Mouse (Mus musculus) adrenal gland, adult (tissue): ENCODE data around the gene Daam2.
"Not testable (repeated sequence)": the region's sequence is repeated elsewhere in the genome, so short reads cannot be mapped to it uniquely, and the experiment has no call there.

Source experiments
- DNase-seq, 2 experiments: peaks; one replicate each; pipeline ENCODE4 v3.0.0; 2022 to 2023; ENCODE audit warnings: low spot score in 1 of 2; ENCODE audit not compliant: inconsistent age in 2 of 2

Daam2 gene

DNA sequence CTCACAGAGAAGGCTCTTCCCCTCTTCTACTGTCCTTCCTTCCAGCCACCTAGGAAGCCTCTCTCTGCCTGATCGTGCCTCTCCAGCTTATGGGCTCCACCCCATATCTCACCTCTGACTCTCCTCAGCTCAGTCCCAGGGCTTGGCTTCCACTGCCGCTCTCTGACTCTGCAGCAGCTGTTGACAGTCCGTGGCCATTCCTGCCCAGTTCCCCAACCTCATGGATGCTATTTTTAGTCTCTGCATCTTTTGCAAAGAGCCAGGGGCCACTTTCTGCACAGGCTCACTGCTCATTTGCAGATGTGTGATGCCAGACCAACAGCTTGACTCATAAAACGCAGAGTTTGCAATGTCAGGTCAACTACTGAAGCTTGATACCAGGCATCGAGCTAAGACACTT is 75.0 kb downstream of the Daam2 start:
- no peak for DNase-seq

DNA sequence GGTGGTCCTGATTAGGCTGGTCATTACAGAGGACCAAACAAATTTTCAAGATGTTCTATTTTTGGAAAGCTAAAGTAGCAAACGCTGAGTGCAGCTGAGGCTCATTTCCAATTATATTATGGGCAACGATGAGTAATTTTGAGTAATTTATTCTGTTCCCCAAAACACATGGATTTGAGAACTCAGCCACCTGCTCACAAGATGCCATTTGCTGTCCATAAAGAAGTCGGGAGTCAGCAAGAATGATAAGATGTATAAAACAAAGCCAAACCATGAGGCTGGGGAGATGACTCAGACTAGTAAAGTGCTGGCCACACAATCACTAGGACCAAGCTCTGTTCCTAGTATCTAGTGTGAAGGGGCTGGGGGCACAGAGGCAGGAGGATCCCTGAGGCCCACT is 79.7 kb downstream of the Daam2 start:
- no peak for DNase-seq

DNA sequence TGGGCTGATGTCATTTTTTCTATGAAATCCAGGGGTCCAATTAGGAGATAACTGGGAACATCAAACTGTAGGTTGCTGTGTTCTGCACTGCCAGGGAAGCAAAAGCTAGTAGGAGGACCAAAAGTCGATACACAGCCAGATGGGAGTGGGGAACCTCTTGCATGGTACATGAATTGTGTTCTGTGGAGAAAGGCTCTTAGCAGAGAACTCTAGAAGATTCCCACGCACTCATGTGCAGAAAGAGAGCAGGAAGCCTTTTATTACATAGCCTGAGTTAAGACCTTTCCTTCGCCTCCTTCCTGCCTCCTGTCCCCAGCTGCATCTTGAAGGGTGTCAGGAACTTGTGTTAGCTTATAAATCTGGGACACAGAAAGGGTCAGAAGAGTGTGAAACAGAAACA is 82.3 kb downstream of the Daam2 start:
- DNase-seq, result no peak

DNA sequence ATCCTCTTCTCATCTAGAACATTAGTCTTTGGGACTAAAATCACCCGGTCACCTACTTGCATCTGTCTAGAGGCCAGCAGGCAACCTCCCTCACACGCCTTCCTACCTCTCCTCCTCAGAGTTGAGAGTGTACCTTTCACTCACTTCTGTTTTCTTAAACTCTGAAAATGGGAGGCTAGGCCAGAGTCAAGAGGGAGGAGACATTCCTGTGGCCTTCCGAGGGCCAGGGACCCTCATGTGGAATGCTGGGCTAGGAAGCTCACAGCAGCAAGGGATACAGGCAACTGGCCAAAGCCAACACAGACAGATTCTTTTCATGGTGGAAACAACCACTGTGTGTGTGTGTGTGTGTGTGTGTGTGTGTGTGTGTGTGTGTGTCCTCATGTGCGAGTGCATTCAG is 86.8 kb downstream of the Daam2 start:
- DNase-seq, result no peak

DNA sequence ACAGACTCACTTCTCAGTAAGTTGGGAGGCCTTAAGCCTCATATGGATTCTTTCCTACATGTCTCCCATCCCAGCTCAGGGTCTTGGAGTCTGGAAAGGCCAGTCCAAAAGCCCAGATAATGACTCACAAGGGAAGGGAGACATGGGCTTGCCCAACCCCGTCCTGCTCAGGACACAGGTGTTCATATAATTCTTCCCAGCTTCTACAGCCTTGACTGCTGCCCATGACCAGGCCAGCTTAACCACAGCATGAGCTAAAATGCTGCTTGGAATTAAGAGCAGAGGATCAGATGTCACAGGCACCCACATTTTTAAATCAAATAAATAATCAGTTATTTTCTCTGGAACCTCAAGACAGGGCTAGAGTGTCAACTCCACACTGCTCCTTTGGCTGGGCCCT is 89.0 kb downstream of the Daam2 start:
- no peak for DNase-seq

DNA sequence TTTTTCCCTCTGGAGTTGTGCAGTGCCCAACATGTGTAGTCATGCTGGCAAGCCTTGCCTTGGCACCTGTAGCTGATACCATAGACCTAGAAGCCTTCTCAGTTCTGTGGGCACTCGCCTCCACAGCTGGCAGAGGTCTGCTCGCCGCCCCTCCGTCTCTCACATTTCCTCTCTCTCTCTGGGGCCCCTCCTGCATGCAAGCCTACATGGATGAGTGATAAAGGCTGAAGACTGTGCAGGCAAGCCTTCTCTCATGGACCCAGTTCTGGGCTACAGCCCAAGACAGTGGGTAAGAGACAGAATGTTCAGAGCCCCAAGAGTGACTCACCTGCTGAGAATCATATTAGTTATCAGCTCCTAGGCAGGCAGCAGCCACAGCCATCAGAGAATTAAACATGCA is 90.1 kb downstream of the Daam2 start:
- DNase-seq, result peak in 1 of 2 experiments; percentile 59

DNA sequence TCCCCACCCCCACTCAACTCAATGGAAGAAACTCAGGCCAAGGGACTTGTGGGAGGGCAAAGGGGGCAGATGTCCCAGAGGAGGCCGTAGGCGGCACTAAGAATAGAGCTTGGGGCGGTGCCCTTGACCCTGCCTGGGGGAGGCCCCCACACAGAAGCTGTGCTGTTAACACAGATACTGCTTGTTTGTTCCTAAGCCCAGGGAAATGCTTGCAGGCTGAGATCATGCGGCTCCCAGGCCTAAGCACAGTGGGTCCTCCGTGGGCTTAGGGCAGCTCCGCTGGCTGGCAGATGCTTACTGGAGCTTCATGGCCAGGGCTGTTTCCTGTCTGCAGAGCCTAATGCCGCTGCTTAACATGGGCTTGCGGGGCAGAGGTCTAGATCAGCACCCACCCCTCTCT is 91.5 kb downstream of the Daam2 start:
- DNase-seq, result peak in 1 of 2 experiments; percentile 26

DNA sequence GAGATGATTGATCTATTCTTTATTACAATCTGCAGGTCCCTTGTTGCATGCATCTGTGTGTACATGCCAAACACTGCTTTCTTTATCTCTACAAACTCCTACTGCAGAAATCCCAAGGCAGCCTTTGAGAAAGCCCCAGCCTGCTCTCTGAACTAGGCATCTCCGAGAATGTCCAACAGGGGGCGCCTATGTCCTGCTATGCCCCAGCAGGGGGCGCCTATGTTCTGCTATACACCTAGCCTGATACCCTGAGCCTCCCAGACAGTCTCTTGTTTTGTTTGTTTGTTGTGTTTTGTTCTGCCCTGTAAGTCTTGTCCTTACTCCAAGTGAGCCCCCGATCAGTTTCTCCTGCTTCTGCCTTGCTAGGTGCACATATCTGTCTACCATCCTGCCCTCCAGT is 95.9 kb downstream of the Daam2 start:
- DNase-seq, result peak; percentile 71 to 93

DNA sequence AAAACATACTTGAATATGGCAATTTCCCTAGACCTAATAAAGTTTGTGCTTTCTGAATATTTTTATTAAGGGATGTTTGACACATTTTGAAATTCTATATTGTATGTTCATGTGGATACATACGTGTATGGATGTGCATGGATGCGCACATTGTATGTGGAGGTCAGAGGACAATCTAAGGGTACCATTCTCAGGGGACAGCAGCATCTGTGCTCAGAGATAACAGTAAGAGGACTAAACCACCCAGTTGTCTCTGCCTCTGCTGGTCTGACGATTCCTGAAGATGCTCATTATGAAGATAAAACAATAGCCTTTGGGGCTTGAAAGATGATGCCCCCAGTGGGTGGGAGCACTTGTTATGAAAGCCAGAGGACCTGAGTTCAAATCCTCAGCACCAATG is 99.3 kb downstream of the Daam2 start:
- no peak for DNase-seq

DNA sequence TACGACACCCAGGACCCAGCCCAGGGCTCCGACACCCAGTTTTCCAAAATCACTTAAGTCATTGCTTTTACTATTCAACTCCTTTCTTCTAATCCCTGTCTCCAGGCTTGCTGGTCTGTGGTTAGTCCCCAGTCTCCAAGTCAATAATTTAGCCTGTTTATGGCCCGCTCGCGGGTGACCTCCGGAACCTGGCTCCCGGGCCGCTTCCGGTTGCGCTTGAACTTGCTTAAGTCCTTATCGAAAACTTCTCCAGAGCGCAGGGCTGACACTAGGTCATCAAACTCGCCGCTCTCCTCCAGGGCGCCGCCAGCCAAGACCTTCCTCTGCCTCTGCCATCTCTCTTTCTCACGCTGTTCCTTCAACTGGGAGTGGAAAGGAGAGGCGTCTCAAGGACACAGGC is 105.8 kb downstream of the Daam2 start:
- no peak for DNase-seq

DNA sequence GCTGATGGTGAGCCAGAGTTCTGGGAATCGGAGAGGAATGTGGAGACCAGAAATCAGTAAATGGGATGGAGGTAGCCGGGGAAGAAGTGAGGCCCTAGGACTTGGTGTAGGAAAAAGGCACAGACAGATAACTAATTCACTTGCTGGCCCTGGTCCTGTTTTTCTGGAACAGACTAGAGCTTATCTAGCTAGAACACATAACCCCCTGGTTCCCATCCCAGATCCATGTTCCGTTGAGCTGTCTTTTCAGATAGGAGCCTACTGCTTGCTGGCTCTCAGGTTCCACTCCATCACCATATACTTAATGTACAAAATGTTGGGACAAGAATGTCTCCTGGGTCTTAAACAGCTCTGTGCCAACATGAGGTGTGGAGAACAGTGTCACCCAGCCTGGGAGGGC is 106.3 kb downstream of the Daam2 start:
- no peak for DNase-seq

DNA sequence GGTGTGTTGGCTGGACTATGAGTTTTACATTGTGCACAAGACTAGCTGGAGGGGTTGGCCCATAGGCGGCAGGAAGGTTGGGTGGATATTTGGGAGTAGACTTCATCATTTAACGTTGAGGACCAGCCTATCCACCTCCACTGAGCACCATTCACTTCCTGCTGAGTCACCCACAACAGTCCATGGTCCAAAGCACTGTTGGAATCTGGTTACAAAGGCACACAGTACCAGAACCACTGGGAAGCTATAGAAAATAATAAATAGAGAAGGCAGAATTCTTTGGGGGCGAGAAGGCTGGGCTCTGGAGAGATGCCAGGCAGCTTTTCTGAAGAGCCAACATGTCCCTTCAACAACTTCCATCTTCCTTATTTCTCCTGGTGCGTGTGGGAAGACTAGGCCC is 107.8 kb downstream of the Daam2 start:
- DNase-seq, result no peak

DNA sequence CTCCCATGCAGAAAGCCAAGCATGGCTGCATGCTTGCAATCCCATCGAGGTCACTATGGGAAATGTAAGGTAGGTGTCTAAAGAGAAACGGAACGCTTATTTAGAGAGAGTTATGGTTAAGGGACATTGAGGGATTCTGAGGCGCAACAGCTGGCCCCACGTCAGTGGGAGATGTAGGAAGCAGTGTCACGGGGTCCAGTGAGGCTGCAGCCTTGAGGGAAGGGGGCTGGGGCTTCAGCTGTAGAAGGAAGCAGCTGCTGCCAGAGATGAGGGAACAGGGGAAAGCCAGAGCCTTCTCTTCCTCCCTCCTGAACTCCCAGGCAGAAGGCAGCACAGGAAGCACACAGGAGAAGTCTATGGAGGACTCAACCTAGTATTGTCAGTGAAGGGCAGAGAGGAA is 113.2 kb downstream of the Daam2 start:
- DNase-seq, result no peak

DNA sequence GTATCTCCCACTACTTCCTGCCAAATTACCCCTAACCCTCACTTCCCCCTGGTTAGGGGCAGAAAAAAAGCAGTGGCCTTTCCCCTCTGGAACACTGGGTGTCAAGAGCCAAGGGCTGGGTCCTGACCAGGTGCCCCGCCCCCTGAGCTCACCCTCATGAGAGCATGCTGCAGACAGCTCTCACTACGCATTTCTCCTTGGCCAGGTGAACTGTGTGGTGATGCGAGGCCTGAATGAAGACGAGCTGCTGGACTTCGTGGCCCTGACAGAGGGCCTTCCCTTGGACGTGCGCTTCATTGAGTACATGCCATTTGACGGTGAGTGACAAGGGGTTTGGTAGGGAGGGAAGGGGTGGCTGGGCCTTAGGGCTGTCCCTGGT is 114.9 kb downstream of the Daam2 start:
- no peak for DNase-seq

DNA sequence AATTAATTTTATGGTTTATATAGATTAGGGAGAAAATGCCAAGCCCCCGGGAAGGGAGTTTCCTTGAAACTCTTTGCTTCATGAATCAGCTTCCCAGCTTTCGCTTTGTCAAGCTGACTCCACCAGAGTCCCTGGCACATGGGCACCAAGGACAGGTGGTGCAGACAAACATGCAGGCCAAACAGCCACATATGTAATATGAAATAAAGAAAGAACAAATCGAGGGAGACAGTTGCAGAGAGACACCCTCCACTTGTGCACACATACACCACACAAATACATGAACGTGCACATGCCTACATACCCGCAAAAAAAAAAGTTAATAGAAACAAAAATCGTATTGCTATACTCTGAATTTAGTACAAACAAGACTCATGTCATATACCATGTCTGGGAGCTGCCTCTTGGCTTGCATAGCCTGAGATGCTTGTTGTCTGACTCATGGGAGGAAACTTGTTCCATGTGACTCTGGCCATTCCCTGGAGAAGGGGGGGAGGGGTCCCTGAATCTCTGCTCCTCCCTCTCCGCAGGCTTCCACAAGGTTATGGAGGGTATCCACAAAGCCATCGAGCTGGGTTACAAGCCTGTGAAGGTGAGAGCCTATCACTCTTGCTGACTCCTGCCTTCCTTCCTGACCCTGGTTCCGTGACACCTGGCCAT is 115.4 kb downstream of the Daam2 start:
- no peak for DNase-seq

DNA sequence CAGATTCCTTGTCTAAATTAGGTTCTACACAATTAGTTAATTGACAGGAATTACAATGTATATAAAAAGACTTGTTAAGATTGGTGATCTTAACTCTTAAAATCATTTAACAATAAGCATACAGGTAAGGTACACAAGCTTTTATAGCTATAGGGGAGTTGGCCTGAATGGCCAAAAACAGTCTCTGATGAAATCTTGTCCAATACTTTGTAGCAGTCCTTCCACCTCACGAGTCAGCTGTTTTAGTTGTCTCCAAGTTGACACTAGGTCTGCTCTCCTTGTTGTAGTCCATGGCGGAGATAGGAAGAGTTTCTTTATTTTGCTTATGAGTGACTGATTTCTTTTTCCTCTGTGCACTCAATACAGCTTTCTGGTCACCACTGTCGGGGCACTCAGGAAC is 121.3 kb downstream of the Daam2 start:
- DNase-seq, result not testable (repeated sequence)

DNA sequence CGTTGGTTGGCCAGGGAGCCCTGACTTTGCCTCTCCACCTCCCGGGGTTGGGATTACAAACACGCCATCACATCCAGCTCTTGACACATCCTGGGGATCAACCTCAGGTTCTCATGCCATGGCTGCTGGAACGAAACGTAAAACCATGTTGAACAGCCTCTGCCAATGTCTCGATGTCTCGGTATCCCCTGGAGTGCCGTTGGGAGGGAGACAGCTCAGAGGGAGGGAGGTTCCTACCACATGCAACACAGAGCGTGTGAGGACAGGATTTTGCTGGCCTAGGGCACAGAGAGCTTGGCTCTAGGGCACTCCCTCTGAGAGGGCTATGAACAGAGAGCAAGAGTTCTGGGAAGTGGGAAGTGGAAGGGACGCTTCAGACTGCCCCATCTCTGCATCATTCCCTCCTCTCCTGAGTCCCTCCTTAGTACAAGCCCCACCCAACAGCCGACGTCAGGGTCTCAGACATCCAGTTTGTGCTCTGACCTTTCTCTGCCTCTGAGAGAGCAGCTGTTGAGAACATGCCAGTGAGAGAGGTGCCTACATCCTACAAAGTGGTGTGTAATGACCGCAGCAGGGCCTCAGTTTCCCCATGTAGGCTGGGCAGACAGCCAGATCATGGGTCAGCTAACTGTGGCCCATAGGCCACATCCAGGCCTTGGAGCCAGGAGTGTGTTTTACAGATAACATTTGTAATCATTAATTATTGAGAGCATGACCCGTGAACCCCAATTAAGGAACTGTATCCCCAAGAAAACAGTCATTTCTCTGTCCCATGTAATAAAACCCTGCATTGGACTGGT is 123.6 kb downstream of the Daam2 start:
- DNase-seq, result no peak

DNA sequence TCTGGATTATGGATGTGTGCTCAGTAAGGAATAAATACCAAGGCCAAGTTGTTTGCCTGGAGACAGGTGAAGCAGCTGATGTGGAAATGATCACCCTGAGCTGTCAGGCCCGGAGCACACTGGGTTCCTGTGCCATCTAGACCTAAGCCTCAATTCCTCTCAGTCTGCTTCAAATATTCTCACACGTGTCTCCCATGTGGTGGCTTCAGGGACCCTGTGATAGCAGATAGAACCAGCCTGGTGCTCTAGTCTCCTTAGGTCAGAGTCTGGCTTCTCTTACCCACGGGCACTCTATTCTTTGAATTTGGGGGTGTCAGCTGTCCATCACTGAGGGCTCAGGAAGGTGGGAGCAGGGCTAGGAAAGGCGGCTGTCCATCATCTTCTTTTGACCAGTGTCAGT is 124.4 kb downstream of the Daam2 start:
- no peak for DNase-seq

DNA sequence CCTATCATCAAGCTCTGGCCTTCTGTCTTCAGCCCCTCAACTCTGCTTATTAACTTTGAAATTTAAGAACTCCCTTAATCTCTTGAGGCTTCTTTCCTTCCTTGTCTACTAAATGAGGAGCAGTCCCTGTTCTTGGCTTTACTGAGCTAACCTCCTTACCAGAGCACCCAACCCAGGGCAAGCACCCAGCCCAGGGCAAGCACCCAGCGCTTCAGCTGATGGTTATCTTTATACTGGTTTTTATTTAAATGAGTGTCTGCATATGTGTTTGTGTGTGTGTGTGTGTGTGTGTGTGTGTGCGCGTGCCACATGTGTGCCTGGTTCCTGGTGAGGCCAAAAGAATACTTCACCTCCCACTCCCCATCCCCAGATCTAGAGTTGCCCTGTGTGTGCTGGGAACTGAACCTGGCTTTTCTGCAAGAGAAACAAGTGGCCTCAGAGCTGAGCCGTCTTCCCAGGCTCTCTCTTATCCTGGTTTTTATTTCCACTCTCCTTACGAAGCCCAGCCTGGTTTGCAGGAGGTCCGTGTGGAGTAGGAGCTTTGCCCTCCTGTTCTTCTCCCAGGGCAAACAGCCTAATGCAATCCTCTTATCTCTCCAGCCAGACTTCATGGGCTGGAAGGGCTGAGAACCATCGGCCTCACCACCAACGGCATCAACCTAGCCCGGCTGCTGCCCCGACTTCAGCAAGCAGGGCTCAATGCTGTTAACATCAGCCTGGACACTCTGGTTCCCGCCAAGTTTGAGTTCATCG is 125.1 kb downstream of the Daam2 start:
- DNase-seq, result peak in 1 of 2 experiments; percentile 1

DNA sequence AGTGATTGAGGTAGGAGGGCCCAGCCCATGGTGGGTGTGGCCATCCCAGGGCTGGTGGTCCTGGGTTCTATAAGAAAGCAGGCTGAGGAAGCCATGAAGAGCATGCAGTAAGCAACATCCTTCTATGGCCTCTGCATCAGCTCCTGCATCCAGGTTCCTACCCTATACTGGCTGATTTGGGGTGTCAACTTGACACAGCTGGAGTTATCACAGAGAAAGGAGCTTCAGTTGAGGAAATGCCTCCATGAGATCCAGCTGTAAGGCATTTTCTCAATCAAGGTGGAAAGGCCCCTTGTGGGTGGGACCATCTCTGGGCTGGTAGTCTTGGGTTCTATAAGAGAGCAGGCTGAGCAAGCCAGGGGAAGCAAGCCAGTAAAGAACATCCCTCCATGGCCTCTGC is 126.8 kb downstream of the Daam2 start:
- DNase-seq, result peak in 1 of 2 experiments; percentile 1

DNA sequence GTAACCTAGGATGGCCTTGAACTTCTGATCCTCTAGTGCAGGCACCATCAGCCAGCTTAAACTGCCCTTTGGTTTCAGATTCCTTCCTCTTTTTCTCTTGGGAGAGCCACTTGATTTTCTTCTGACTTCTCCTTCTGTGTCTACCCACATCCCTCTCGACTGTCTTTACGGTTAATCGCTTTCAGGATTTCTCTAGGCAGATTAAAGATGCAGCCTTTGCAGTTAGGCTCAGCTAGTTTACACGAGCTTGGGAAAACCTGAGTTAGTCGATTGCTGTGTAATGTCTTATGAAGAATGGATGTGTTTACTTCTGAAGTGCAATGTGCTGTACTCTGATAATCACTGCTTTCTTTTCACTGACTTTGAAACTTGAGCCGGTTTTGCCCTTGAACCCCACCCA is 127.5 kb downstream of the Daam2 start:
- DNase-seq, result peak in 1 of 2 experiments; percentile 2

DNA sequence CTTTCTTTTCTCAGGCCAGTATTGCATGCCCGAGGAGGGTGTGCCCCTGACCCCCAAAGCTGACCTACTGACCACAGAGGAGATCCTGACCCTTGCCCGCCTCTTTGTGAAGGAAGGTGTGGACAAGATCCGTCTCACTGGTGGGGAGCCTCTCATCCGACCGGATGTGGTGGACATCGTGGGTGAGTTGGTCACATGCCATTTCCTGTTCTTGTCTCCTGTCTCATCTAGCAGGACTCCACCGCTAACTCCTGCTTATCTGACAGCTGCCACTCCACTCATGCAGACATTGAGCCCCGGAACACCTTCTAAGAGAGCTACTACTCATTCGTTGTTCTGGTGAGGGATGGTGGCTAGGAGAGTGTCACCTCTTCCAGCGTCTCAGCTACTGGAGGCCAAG is 129.1 kb downstream of the Daam2 start:
- no peak for DNase-seq
